Mouse (Mus musculus) adrenal gland, postnatal 10 days (tissue): Measurements from ENCODE around the gene Bcl2l2. TPM values are rescaled to one million over a fixed set of nuclear protein-coding genes. Genes with fewer than 3 reads are reported as not detected.
A peak's percentile ranks its signal among the peaks of the same experiment; 100 is the strongest.

ENCODE experiments used
- DNase-seq: peaks from one replicate; pipeline ENCODE4 v3.0.0; 2021; ENCODE audit warnings: mixed read lengths
- total RNA-seq, 2 experiments: library from RNA; stranded (reverse); gene quantifications; 2 replicates each; pipeline ENCODE4 v1.2.3; 2021

Bcl2l2 gene
- total RNA-seq, 2 experiments from 2014 or later: 39.3 to 44.2 TPM

DNA sequence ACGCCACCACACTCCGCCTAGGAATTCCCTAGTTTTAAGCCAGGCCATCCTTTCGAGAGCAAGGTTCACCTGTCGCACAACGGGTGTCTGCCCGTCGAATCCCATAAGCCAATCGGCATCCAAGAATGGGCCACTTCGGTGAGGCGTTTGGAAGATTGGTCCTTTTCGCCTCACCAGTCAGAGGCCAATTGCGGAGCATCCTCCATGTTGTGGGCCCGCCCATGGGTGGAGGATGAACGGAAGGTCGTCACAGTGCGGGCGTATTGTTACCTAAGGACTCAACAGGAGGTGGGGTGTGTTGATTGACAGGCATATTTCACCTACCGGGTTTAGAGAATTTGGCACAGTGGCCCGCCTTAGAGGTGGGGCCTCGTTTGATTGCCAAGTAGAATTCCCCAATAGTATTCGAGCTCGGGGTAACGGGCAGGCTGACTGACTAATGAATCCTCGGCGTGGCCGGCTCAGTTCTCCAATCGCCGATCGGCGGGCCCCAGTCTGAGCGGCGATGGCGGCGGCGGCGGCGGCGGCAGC lies 10.5 kb downstream of the Bcl2l2 start:
- DNase-seq: peak; percentile 96

DNA sequence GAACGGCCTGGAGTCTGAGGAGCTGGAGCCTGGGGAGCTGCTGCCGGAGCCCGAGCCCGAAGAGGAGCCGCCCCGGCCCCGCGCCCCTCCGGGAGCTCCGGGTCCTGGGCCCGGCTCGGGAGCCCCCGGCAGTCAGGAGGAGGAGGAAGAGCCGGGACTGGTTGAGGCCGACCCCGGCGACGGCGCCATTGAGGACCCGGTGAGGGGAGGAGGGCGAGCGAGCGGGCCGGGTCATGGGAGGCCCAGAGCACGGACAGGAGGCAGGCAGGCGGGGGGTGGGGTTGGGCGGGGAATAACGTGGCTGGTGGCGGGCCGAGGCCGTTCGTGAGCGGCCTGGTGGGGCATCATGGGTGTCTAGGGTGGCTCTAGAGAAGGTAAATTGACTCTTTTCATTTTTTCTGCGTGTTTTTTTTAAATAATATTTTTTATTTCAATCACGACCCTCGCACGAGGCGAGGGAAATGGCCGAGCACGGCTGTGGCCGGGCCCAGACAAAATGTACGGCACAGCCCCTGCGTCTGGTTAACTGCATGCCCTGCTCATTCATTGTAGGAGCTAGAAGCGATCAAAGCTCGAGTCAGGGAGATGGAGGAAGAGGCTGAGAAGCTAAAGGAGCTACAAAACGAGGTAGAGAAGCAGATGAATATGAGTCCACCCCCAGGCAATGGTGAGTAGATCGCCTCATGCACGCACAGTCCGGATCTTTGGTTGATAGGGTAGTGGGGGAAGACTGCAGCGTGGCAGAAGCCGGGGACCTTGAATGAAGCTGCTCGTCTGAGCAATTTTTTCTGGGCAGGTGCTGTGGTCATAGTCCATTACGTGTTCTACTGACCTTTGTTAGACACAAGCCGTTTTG lies 11.3 kb downstream of the Bcl2l2 start:
- peak; percentile 77 for DNase-seq

DNA sequence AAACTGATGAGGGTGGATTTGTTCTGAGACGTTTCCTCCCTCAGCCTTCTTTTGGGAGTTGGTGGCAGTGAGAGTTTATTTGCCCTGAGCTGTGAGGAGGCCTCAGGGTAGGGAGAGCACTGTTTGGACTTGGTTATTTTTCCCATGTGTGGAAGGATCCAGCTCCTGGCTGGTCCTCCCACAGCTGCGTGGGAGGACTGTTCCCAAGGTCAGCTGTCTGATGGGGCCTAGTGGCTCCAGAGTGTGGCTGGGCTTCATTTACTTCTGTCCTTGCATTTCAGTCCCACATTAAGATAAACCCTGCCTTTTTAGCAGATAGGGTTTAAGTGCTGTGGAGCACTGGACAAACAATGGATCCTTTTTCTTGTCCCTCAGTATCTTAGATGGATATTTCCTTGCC lies 14.3 kb downstream of the Bcl2l2 start:
- DNase-seq: peak; percentile 27

DNA sequence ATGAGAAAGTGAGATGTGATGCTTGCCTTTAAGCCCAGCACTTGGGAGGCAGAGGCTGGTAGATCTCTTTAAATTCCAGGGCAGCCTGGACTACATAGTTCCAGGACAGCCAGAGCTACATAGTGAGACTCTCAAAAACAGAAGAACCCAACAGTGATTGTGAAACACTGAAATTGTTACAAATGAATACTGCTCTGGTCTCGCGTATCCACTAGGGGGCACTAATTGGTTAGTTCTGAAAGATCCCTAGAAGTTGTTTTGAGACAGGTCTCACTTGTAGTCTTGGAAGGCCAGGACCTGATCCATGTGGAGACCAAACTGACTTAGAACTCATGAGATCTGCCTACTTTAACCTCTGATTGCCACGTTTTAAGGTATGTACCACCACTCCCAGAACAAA lies 17.2 kb downstream of the Bcl2l2 start:
- peak; percentile 76 for DNase-seq

DNA sequence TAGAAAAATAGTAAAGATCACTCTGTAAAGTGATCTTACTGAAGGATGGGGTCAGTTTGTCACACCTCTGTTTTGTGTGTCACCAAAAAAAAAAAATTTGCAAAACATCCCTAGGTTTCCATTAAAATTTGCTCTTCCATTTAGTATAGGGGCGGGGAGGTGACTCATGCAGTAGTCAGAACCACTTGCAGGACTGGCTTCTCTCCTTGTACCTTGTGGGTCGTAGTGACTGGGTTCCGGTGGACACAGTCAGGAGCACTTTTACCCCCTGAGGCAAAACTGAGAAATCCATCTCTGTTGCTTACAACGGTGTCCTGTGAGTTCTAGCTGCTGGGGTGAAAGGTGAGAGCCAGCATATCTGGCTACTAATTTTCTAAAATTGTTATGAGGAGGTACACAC lies 20.5 kb downstream of the Bcl2l2 start:
- no peak for DNase-seq

DNA sequence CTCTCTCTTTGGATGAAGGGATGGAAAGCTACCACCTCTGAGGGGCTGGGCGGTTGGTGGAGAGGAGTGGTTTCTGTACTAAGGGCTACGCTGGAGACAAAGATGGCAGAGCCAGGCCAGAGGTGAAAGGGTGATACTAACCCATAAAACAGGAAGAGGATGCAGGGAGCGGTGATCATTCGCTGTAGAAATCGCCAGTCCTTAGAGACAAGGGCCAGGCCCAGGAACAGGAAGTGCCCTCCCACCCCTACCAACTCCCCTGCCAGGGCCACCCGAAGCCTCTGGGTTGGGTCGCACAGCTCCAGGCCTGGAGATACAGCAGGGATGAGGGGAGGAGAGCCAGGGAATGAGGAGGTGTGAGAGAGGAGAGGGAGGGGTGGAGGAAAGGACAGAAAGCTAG lies 25.5 kb downstream of the Bcl2l2 start:
- DNase-seq: no peak

DNA sequence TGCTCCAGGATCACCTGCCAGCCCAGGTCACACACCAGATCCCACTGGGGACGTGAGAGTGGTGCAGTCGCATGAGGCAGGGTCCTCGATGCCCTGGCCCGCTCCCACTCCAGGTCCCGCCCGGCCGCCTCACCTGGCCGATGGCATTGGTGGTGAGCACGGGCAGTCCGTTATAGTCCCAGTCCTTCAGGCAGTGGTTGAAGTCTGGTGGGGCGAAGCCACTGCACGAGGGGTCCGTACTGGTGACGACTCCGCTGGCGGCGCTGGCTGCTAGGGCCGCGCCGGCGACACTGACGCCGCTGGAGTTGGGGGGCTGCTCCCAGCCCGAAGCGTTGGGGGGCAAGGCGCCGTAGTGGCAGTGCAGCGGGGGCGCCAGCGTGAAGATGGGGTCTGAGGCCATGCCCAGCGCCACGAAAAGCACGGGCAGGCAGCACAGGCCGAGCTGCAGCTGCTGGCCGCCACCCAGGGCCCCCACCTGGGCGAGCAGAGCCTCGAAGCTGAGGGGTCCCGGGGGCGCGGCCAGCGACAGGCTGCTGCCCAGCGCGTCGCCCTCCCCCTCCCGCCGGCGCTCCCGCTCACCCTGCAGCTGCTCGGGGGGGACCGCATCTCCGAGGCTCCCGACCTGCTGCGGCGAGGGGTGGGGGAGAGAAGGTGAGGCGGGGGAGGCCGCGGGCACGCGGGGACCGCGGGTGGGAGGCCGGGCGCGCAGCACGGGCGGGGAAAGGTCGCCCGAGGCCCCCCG lies 29.1 kb downstream of the Bcl2l2 start:
- DNase-seq: no peak

DNA sequence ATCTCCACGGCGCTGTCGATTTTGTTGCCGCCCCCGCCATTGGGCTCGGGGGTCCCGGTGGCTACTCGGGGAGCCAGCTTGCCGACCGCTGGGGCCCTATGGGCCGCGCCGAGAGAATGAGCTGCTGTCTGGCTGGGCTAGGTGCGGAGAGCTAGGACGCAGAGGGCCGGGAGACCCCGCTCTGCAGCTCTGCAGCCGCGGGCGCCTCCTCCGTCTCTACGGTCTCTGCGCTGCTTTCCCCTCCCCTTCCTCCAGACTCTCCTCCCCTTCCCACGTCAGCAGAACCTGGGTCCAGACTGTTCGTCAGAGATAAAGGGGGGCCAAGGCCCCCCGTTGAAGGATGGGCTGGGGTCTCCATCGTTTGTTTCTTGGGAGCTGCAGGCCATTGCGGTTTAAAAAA lies 29.7 kb downstream of the Bcl2l2 start, which contains the start of gene Slc22a17:
Gene Slc22a17 (minus strand): TSS at position 247 of the 400 bp plus-strand sequence.
- peak; percentile 82 for DNase-seq

DNA sequence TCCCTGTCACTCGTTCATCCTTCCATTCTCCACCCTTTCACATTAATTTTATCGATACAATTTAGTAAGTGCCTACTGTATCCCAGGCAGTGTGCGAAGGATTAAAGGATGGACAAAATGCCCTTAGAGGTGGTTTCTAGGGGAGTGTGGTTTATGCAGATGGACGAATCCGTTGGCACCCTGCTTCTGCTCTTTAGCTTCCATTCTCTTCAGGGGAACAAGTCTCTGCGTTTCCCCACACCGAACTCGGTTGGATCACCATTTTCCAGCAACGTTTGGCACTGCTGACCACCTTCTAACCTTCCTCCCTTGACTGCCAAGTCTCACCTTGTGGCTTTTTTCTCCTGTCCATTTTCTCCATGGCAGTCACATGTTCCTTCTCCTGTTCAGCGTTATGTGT lies 30.2 kb downstream of the Bcl2l2 start:
- no peak for DNase-seq

DNA sequence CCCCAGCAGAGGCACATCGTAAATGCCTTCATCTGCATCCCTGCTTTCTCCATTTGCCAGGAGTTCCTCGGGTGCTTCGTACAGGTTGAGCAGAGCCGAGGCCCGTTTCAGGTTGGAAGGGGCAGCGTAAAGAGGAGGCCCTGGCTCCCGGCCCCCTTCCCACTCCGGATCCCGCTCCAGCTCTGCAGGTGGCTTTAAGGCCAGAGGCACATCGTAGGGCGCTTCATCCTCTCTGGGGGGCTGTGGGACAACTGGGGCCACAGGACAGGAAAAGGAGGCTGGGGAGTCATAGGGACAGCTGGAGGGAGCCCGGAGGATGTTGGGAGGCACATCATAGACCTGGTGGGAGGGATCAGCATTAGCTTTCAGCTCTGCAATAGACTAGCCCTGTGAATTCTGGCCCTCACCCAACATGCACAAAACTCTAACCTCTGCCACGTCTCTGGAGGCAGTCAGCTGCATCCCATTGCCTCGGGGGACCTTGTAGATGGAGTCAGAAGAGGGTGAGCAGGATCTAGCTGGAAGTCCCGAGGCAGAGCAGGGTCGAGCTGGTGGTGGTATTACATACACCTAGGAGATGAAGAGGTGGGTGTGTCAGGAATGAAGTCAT lies 37.0 kb downstream of the Bcl2l2 start:
- no peak for DNase-seq

DNA sequence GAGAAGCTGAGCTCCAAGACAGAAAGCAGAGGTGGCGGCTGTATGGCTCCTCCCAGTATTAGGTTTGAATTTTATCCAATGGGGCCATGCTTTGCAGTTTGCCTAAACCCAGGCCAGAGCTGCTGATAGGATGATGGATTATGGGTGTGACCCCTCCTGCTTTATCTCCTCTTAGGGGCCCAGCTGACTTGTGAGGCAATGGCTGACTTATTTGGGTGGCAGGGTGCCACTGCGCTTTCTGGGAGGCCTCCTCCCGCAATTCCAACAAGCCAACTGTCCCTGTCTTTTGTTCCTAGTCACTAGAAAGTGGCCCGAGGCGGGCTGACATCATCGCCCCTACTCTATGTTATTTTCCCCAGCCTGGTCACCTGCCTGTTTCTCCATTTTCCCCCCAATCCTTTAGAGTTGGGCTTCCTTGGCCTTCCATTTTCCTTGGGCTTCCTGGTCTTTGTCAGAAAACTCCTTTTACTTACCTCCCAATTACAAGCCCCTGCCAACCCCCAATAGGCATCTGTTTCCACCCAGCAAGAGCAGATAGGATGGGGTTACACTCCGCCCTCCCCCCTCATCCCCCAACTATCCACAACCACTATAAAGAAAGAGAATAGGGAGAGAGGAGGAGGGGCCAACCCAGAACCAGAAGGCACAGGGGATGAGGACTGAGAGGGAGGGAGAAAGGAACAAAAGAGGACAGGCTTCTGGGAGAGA lies 41.6 kb downstream of the Bcl2l2 start:
- DNase-seq: peak; percentile 52

DNA sequence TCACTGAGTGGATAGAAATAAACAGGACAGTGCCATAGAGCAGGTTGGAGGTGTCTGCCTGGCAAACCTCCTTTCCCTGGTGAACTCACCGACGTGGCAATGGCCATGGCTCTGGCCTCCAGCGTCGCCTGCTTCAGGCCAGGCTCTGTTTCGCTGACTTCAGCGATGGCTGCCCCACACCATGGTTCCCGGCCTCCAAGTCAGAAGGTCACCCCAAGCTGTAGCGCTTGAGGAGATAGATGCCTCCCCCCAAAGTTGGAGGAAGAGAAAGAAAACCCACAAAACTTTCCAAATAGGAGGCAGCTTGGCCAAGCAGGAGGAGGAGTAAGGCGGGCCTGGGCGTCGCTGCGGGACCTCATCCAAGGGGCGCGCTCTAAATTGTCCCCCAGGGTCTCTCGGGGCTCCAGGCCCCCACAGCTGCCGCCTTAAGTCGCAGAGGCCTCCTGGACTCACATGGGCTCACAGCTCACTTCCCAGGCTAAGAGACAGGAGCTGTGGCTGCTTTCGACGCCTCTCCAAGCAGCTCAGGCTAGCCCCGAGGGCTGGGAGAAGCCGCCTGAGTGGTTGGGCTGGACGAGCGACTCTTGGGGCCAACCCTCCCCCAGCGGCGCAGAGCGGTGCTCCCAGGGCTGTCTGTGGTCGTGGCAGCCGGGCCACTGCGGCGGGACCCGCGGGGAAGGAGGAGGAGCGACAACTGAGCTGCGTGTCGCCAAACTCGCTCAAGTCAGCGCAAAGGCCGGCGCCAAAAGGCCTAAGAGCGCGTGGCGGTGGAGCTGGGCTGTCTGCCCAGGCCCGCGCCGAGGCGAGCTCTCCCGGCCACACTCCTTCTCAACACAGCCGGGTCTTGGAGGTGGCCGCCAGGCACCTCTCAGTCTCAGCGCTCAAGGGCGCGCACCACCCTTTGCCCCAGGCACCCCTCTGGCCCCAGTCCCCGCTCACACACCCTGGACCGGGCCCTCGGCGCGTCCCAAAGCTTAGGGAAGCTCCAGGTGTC lies 42.5 kb downstream of the Bcl2l2 start, which contains the start of gene Efs:
Gene Efs (minus strand): TSS at position 778 of the 994 bp plus-strand sequence.
- peak; percentile 75 for DNase-seq

DNA sequence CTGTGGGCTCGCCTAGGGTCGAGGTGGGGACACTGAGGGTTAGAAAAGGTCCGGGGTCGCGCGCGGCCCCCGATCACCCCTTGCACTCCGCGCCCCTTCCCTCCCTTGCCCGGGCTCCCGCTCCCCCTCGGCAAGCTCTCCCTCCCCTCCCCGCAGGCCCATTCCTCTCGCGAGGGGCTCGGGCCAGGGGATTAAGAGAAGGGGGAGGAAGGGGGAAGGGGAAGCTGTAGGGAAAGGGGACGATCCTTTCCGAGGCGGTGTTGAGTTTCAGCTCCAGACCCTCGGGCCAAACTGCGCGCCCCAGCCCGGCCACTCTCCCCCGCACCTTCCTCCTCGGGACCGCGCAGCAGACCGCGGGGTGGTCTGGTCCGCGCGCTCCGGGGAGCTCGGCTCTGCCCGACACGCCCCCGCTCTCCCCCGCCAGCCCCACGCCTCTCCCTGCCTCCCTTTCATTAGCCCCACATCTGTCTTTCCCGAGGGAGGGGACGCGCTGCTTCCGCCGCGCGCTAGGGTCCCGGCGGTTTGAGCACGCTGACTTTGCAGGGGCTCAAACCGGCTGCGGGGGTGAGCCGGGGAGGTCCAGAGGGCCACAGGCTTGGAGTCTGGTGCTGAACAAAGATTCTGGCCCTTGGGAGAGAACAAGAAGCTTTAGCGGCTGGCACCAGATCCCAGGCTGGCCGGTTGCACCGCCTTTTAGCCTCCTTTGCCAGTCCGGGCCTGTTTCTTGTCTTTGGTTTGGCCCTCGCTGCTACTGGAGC lies 43.4 kb downstream of the Bcl2l2 start:
- peak; percentile 63 for DNase-seq

DNA sequence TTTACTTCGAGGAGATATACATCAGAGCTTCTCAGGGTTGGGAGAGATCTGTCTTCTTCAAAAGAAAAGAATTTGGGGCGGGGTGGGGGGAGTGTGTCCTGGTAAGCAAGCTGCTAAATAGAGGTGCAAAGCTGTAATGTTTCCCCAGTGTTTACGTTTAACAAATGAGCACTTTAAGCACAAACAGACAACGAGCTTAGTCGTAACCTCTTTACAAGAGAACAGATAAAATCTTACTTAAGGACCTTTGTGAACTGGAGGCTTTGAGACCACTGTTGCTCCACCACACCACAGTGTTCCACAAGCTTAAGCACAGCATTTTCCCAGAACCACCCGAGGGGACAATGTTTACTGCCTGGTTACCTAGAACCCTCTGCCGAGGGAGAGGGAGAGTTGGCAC lies 44.1 kb downstream of the Bcl2l2 start:
- no peak for DNase-seq

DNA sequence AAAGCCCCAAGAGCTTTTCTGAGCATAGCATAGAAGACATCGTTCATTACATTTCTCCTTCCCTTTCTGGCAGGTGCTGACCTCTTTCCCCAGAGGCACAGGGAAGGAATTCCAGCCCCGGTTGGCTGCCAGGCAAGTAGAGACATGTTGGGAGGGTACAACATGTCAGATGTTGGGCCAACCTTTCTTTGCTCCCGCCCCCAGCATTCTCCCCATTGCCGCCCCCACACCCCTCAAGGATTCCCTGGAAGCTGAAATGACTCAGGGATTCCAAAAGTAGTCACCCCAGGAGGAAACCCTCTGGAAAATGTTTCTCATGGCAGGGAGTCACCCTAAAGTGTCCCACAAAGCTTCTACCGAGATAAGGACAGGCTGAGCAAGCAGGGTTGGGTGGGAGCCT lies 46.6 kb downstream of the Bcl2l2 start:
- no peak for DNase-seq

DNA sequence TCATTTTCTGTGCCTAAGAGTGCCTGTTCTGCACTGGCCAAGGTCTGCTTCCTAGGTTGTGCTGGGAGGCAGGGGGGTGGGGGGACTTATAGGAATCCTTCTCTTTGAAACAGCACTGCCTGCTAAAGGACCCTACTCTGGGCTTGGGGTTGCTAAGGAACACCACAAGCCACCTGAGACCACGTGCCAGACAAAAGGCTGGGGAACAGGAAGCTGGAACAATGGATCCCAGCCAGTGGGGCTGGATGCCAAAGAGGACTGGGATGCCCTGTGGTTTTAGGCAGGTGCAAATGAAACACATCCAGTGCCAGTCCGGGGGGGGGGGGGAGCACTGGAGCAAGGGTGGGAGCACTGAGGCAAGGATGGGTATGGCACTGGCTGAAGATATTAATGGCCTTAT lies 47.3 kb downstream of the Bcl2l2 start:
- no peak for DNase-seq

DNA sequence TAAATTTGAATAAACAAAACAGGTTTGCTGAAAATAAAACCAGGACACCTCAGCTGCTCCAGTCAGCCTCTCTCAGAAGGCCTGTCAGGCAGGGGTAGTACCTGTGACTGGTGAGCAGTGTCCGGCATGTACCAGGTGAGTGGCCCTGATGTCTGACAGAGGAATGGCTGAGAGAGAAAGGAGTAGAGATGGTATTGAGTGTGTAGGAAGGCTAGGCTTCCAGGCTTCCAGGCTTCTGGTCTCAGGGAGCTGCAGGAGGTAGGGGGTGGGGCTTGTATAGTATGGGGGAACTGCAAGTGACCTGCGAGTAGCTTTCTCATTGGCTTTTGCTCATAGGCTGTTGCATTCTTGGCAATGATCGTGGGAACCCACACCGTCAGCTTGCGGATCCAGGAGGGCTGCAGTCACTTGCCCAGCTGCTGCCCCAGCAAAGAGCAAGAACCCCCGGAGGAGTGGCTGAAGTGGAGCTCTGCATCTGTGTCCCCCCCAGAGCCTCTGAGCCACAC lies 49.5 kb downstream of the Bcl2l2 start, which contains the start of gene Il25:
Gene Il25 (plus strand): TSS at position 51 of the 506 bp plus-strand sequence.
- DNase-seq: no peak

DNA sequence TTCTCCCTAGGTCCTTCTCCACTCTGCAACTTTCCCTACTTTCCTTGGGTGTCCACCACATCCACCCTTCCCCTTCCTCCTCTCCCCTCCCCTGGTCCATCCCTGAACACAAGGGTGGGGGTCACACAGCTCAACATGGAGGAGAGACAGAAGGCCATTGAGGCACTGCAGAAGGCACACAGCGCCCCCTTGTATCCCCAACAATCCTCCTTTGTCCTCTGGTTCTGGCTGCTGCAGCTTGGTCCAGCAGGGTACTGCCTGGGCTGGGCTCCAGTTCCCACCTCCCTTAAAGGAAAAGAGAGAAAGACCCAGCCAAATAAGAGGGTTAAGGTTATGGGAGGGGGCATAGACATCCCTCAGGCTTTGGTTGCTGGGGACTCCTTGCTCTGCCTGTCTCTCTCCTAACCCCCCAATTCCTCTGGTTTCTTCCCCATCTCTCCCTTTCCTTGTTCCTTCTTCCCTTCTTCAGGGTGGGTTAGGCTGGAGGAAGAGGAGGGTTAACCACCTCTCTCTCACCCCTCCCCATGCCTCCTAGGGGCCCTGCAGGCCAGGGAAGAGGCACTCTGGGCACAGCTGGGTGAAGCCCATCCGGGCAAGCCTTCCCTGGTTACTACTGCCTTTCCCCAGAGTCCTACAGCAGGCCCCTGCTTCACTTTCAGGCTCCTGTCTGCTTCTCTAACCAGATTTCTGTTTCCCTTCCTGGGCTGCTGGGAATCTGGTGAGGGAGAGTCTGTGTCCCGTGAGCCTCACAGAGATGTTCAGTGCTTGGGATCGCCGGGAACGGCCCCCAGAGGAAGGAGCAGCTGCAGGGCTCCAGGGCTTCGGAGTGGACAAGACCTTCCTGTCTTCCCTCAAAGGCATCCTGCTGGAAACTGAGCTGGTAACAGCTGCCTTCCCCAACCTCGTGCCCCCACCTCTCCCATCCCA lies 53.0 kb downstream of the Bcl2l2 start, which contains the start of gene Cmtm5:
Gene Cmtm5 (plus strand): TSS at position 358 of the 927 bp plus-strand sequence.
- no peak for DNase-seq

DNA sequence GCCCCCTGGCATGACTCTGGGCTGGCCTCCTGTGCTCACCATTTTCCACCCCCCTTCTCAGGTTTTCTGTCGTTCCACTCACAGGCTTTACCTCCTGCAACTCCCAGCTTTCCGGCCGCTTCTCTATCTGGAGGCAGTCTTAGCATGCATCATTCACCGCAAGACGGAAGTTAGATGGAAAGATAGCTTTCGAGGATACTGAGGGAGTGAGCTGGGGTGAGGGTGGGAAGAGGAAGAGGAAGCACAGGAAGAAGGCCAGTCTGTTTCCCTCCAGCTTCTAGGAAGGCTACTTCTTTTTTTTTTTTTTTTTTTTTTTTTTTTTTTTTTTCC lies 53.6 kb downstream of the Bcl2l2 start:
- no peak for DNase-seq
